Mouse (Mus musculus): ENCODE measurements around the gene Dapl1. TPM values are rescaled to one million over a fixed set of nuclear protein-coding genes. Genes with fewer than 3 reads are reported as not detected.

Gene Dapl1
- polyA plus RNA-seq, 1 experiment, result not detected

DNA sequence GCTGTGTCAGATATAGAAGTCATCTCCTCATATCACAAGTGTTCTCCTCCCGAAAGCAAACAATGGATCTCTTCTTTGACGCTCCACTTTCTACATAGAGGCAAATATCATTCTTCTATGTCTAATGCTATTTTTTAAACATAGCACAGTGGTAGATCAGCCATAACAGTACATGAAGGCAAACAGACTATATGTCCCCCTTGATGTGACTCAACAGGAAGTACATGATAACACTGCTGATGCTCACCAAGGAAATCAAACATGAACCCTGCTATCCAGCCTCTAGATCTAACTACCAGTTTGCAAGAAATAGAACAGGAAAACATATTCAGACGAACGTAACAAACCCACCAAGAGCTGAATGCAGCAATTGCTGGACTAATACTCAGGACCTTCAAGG lies 10.1 kb upstream of the Dapl1 start:
- Histone ChIP-seq H3K4me3 (no peak overlapping the region), H3K36me3 (ENCODE audit: control insufficient read depth, insufficient read depth) (no peaks in the 10 kb centered on the region), H3K79me2 (ENCODE audit: control insufficient read depth, insufficient read depth) (no peaks in the 10 kb centered on the region), H3K4me2 (ENCODE audit: low read depth) (no peak overlapping the region), H3ac (ENCODE audit: control insufficient read depth, insufficient read length) (no peak overlapping the region), H3K27me3 (ENCODE audit: control insufficient read depth, insufficient read depth, insufficient read length) (peaks cover 10% of the 10 kb centered on the region)
- TF ChIP-seq USF1 (IDR thresholded peaks at IDR 0.05; ENCODE audit: low read depth) (no peak), MYOG (IDR thresholded peaks at IDR 0.05; ENCODE audit: control insufficient read depth in 1 of 3, insufficient read depth in 1 of 3, insufficient read length in 2 of 3, low read depth in 2 of 3) (no peak), POLR2A (IDR thresholded peaks at IDR 0.05; ENCODE audit: insufficient read length, low read depth) (no peak), POLR2AphosphoS2 (IDR thresholded peaks at IDR 0.05; ENCODE audit: insufficient read length, low read depth) (no peak), MYOD1 (IDR thresholded peaks at IDR 0.05; ENCODE audit: control insufficient read depth in 1 of 3, insufficient read length in 2 of 3, low read depth in 2 of 3) (no peak), E2F4 (IDR thresholded peaks at IDR 0.05; ENCODE audit: insufficient read depth) (no peak), TCF12 (IDR thresholded peaks at IDR 0.05; ENCODE audit: insufficient read depth, poor library complexity, severe bottlenecking) (no peak), CEBPB (IDR thresholded peaks at IDR 0.05; ENCODE audit: insufficient read depth, poor library complexity, severe bottlenecking) (no peak), SRF (IDR thresholded peaks at IDR 0.05; ENCODE audit: control insufficient read depth, insufficient read length, low read depth) (no peak), REST (IDR thresholded peaks at IDR 0.05; ENCODE audit: insufficient read depth, insufficient read length) (no peak)

DNA sequence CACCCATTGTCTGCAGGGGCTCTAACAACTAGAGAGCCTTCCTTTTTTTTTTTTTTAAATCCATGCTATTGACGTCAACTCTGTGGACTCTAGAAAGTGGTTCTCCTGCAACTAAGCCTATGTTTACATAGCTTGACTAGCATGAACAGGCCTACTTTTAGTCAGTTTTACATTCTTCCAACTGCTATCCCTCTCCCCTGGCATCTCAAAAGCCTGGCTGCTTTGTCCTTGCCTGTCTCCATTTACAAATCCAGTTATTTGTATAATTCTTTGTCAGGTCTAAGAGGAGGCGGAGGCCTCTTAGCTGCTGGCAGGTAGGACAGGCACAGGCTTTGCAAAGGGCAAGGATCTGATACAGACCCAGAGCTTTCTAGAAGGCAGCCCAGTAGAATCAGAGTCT lies 627 bp downstream of the Dapl1 start:
- peaks cover 5% of the 10 kb centered on the region for H3K27me3 ChIP-seq (ENCODE audit: control insufficient read depth, insufficient read depth, insufficient read length)
- no peaks in the 10 kb centered on the region for H3K36me3 ChIP-seq (ENCODE audit: control insufficient read depth, insufficient read depth)
- no peak overlapping the region for H3ac ChIP-seq (ENCODE audit: control insufficient read depth, insufficient read length)
- no peak overlapping the region for H3K4me3 ChIP-seq
- TF ChIP-seq USF1 (IDR thresholded peaks at IDR 0.05; ENCODE audit: low read depth) (no peak), TCF3 (IDR thresholded peaks at IDR 0.05; ENCODE audit: insufficient read length, low read depth) (no peak), E2F4 (IDR thresholded peaks at IDR 0.05; ENCODE audit: insufficient read depth) (no peak), POLR2A (IDR thresholded peaks at IDR 0.05; ENCODE audit: insufficient read length, low read depth) (no peak), CEBPB (IDR thresholded peaks at IDR 0.05; ENCODE audit: insufficient read depth, poor library complexity, severe bottlenecking) (no peak), MYOD1 (IDR thresholded peaks at IDR 0.05; ENCODE audit: control insufficient read depth in 1 of 3, insufficient read length in 2 of 3, low read depth in 2 of 3) (no peak), MAX (IDR thresholded peaks at IDR 0.05; ENCODE audit: low read depth) (no peak), TCF12 (IDR thresholded peaks at IDR 0.05; ENCODE audit: insufficient read depth, poor library complexity, severe bottlenecking) (no peak), REST (IDR thresholded peaks at IDR 0.05; ENCODE audit: insufficient read depth, insufficient read length) (no peak), SRF (IDR thresholded peaks at IDR 0.05; ENCODE audit: control insufficient read depth, insufficient read length, low read depth) (no peak), MYOG (IDR thresholded peaks at IDR 0.05; ENCODE audit: control insufficient read depth in 1 of 3, insufficient read depth in 1 of 3, insufficient read length in 2 of 3, low read depth in 2 of 3) (no peak), POLR2AphosphoS2 (IDR thresholded peaks at IDR 0.05; ENCODE audit: insufficient read length, low read depth) (no peak)
- H3K4me2 ChIP-seq (ENCODE audit: low read depth), result no peak overlapping the region
- no peaks in the 10 kb centered on the region for H3K79me2 ChIP-seq (ENCODE audit: control insufficient read depth, insufficient read depth)

DNA sequence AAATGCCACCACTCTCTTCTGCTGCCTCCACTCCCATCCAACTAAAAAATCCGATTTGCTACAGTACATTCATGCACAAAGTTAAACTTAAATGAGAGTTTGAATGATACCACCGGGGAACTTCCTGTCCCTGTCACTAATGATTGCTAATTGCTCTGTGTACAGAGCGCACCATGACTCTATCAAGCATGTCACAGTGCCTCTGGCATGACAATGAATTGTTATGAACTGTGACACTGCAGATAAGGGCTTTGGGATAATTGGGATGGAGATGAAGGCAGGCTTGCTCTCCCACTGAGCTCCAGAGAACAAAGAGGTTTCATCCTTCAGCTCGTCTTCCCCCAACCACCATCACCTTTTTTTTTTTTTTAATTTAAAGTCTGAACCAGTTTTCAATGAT lies 1.2 kb downstream of the Dapl1 start:
- H3K27me3 ChIP-seq (ENCODE audit: control insufficient read depth, insufficient read depth, insufficient read length), result peaks cover 9% of the 10 kb centered on the region
- TF ChIP-seq E2F4 (IDR thresholded peaks at IDR 0.05; ENCODE audit: insufficient read depth) (no peak), MYOG (IDR thresholded peaks at IDR 0.05; ENCODE audit: control insufficient read depth in 1 of 3, insufficient read depth in 1 of 3, insufficient read length in 2 of 3, low read depth in 2 of 3) (no peak), MYOD1 (IDR thresholded peaks at IDR 0.05; ENCODE audit: control insufficient read depth in 1 of 3, insufficient read length in 2 of 3, low read depth in 2 of 3) (no peak), TCF3 (IDR thresholded peaks at IDR 0.05; ENCODE audit: insufficient read length, low read depth) (no peak), POLR2AphosphoS2 (IDR thresholded peaks at IDR 0.05; ENCODE audit: insufficient read length, low read depth) (no peak), MAX (IDR thresholded peaks at IDR 0.05; ENCODE audit: low read depth) (no peak), SRF (IDR thresholded peaks at IDR 0.05; ENCODE audit: control insufficient read depth, insufficient read length, low read depth) (no peak), POLR2A (IDR thresholded peaks at IDR 0.05; ENCODE audit: insufficient read length, low read depth) (no peak), REST (IDR thresholded peaks at IDR 0.05; ENCODE audit: insufficient read depth, insufficient read length) (no peak), CEBPB (IDR thresholded peaks at IDR 0.05; ENCODE audit: insufficient read depth, poor library complexity, severe bottlenecking) (no peak), USF1 (IDR thresholded peaks at IDR 0.05; ENCODE audit: low read depth) (no peak)
- H3K4me3 ChIP-seq, result no peak overlapping the region
- H3ac ChIP-seq (ENCODE audit: control insufficient read depth, insufficient read length), result no peak overlapping the region
- H3K4me2 ChIP-seq (ENCODE audit: low read depth), result no peak overlapping the region
- H3K79me2 ChIP-seq (ENCODE audit: control insufficient read depth, insufficient read depth), result no peaks in the 10 kb centered on the region
- H3K36me3 ChIP-seq (ENCODE audit: control insufficient read depth, insufficient read depth), result no peaks in the 10 kb centered on the region

- TF ChIP-seq POLR2A (IDR thresholded peaks at IDR 0.05; ENCODE audit: insufficient read length, low read depth) (no peak), USF1 (IDR thresholded peaks at IDR 0.05; ENCODE audit: low read depth) (no peak), TCF12 (IDR thresholded peaks at IDR 0.05; ENCODE audit: insufficient read depth, poor library complexity, severe bottlenecking) (no peak), REST (IDR thresholded peaks at IDR 0.05; ENCODE audit: insufficient read depth, insufficient read length) (no peak), MAX (IDR thresholded peaks at IDR 0.05; ENCODE audit: low read depth) (no peak), TCF3 (IDR thresholded peaks at IDR 0.05; ENCODE audit: insufficient read length, low read depth) (no peak), CEBPB (IDR thresholded peaks at IDR 0.05; ENCODE audit: insufficient read depth, poor library complexity, severe bottlenecking) (no peak), SRF (IDR thresholded peaks at IDR 0.05; ENCODE audit: control insufficient read depth, insufficient read length, low read depth) (no peak), POLR2AphosphoS2 (IDR thresholded peaks at IDR 0.05; ENCODE audit: insufficient read length, low read depth) (no peak), E2F4 (IDR thresholded peaks at IDR 0.05; ENCODE audit: insufficient read depth) (no peak), MYOG (IDR thresholded peaks at IDR 0.05; ENCODE audit: control insufficient read depth in 1 of 3, insufficient read depth in 1 of 3, insufficient read length in 2 of 3, low read depth in 2 of 3) (no peak)
- no peaks in the 10 kb centered on the region for H3K79me2 ChIP-seq (ENCODE audit: control insufficient read depth, insufficient read depth)
- peaks cover 10% of the 10 kb centered on the region for H3K27me3 ChIP-seq (ENCODE audit: control insufficient read depth, insufficient read depth, insufficient read length)
- no peak overlapping the region for H3ac ChIP-seq (ENCODE audit: control insufficient read depth, insufficient read length)
- H3K4me2 ChIP-seq (ENCODE audit: low read depth), result no peak overlapping the region
- no peaks in the 10 kb centered on the region for H3K36me3 ChIP-seq (ENCODE audit: control insufficient read depth, insufficient read depth)
- no peak overlapping the region for H3K4me3 ChIP-seq
Observed at GRCm38 (mm10) chr2:59486196-59486845, 1.9 kb downstream of the Dapl1 start.
